Mouse (Mus musculus) erythroid progenitor cell, adult 5-6 weeks (primary cell): ENCODE data around the gene Mrpl22. TPM values are rescaled to one million over a fixed set of nuclear protein-coding genes. Genes with fewer than 3 reads are reported as not detected.
"Not testable (repeated sequence)": the region's sequence is repeated elsewhere in the genome, so short reads cannot be mapped to it uniquely, and the experiment has no call there.

Source experiments
- ATAC-seq: replicated peaks from 2 replicates; pipeline ENCODE4 v1.8.0; 2016; ENCODE audit warnings: moderate number of reproducible peaks, mild to moderate bottlenecking, moderate TSS enrichment, inconsistent platforms; ENCODE audit not compliant: poor library complexity, low FRiP score, severe bottlenecking
- total RNA-seq, 2 experiments: library from RNA; stranded (forward) in 1 of 2; stranded (reverse) in 1 of 2; fragments of 150-400 nt in 1 of 2; fragments of 186-747, 209-891 nt in 1 of 2; gene quantifications; 2 replicates each; pipeline versions ENCODE4 v1.2.3 to v1.2.4; 2015 to 2017; ENCODE audit warnings: low replicate concordance in 2 of 2

The Mrpl22 gene
- total RNA-seq, 2 experiments from 2014 or later, result 10.7 to 12.6 TPM

DNA sequence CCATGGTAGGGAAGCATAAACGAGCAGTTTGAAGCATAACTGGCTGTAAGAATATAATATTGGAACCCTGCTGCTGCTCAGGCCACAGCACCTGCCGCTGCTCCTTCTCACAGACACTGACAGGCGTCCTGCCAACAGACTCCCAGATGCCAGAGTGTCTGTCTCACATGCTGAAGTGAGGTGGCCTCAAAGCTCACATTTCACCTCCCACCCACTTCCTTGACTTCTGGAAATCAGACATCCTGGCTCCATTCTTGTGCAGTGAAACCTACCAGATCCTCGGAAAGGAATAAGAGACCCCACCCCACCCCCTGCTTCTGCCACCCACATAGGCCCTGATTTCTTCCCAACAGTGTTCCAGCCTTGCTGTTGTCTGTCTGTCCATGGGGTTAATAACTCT, 52.3 kb downstream of the Mrpl22 start:
- ATAC-seq, result no peak

DNA sequence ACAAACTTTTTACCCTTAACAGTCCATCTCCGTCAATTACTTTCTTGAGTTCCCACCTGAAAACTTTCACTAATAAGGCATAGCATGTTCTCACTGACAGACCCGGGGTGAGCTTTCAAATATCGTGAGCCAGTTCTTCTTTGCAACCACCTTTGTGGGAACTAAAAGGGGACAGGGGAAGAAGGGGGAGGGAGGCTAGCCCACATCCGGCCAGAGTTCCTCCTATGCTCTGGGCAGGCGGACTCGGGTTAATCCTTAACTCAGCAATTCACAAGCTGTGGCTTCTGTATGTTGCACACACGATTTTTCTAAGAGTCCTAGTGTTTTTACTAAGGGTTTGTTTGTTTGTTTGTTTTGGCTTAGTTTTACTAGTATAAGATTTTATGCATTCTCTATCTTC, 52.9 kb downstream of the Mrpl22 start:
- no peak for ATAC-seq

DNA sequence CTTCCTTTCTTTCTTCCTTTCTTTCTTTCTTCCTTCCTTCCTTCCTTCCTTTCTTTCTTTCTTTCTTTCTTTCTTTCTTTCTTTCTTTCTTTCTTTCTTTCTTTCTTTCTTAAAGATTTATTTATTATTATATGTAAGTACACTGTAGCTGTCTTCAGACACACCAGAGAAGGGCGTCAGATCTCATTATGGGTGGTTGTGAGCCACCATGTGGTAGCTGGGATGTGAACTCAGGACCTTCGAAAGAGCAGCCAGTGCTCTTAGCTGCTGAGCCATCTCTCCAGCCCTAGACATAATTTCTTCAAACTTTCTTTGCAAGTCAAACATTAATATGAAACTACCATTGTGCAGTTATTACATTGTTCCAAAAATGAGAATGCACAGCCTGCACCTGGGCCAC, 53.4 kb downstream of the Mrpl22 start:
- ATAC-seq, result not testable (repeated sequence)

DNA sequence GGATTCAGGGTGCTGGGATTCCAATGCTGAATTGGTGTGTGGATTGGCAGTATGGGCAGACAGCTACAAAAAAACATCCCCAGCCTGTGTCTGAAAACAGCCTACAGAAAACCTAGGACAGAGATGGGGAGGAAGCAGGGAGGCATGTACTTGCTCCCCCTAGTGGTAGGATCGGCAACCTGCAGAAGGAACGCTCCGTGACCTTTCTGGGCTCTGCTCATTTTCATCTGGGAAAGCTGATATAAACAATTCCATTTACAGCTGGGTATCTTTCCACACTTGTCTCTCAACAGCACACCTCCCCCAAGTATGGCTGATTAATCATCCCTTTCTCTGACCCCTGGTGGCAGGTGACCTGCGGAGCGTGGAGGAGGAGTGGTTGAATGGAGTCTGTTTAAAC, 54.2 kb downstream of the Mrpl22 start:
- ATAC-seq, result peak; percentile 90

DNA sequence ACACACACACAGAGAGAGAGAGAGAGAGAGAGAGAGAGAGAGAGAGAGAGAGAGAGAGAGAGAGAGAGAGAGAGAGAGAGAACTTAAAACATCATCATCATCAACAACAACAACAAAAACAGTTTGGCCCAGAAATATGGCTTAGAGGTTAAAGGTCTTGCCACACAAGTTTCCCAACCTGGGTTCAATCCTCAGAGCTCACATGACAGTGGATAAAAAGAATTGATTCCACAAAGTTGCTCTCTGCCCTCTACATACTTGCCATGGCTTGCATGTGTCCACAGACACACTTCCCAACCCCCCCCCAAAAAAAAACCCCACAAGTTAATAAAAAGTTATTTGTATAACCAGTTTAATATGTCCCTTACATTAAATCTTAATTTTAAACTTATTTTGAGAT, 55.0 kb downstream of the Mrpl22 start:
- no peak for ATAC-seq

DNA sequence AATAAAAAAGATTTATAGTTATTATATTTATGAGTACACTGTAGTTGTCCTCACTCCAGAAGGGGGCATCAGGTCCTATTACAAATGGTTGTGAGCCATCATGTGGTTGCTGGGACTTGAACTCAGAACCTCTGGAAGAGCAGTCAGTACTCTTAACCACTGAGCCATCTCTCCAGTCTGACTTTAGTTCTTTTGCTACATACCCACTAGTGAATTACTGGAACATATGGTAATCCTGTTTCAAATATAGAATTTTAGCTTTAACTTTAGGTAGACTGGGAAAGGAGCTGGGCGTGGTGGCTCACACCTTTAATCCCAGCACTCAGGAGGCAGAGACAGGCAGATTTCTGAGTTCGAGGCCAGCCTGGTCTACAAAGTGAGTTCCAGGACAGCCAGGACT, 56.6 kb downstream of the Mrpl22 start:
- ATAC-seq, result not testable (repeated sequence)

Other genes starting within 250 kb of the Mrpl22 start
- gene Larp1, start 162.6 kb upstream of the Mrpl22 start, total RNA-seq (2015; ENCODE audit: low replicate concordance), result 32.4 and 35.6 TPM in 2 replicates
- gene Larp1, start 162.6 kb upstream of the Mrpl22 start, total RNA-seq (2017; ENCODE audit: low replicate concordance), result 25.1 and 33.9 TPM in 2 replicates
- not detected in 2 replicates for gene Gm12248, start 78.5 kb upstream of the Mrpl22 start, total RNA-seq (2015; ENCODE audit: low replicate concordance)
- gene Gm12248, start 78.5 kb upstream of the Mrpl22 start, total RNA-seq (2017; ENCODE audit: low replicate concordance), result 1.2 TPM in 1 of 2 replicates, not detected in the other
- gene Cnot8, start 67.5 kb upstream of the Mrpl22 start, total RNA-seq (2015; ENCODE audit: low replicate concordance), result 19.5 and 43.6 TPM in 2 replicates
- gene Cnot8, start 67.5 kb upstream of the Mrpl22 start, total RNA-seq (2017; ENCODE audit: low replicate concordance), result 22.5 and 29.1 TPM in 2 replicates
- gene Gemin5, start 3.1 kb upstream of the Mrpl22 start, total RNA-seq (2015; ENCODE audit: low replicate concordance), result 2.9 and 5.0 TPM in 2 replicates
- 4.3 and 6.5 TPM in 2 replicates for gene Gemin5, start 3.1 kb upstream of the Mrpl22 start, total RNA-seq (2017; ENCODE audit: low replicate concordance)
- 16.8 and 27.4 TPM in 2 replicates for gene Igtp, start 27.9 kb downstream of the Mrpl22 start, total RNA-seq (2015; ENCODE audit: low replicate concordance)
- gene Igtp, start 27.9 kb downstream of the Mrpl22 start, total RNA-seq (2017; ENCODE audit: low replicate concordance), result 17.1 and 20.9 TPM in 2 replicates
- gene Irgm2, start 28.0 kb downstream of the Mrpl22 start, total RNA-seq (2015; ENCODE audit: low replicate concordance), result 6.5 and 12.6 TPM in 2 replicates
- gene Irgm2, start 28.0 kb downstream of the Mrpl22 start, total RNA-seq (2017; ENCODE audit: low replicate concordance), result 5.9 and 6.8 TPM in 2 replicates
- gene 4930438A08Rik, start 103.1 kb downstream of the Mrpl22 start, total RNA-seq (2015; ENCODE audit: low replicate concordance), result 4.3 and 10.9 TPM in 2 replicates
- gene 4930438A08Rik, start 103.1 kb downstream of the Mrpl22 start, total RNA-seq (2017; ENCODE audit: low replicate concordance), result 2.7 and 9.5 TPM in 2 replicates
- 4.6 and 17.7 TPM in 2 replicates for gene Zfp692, start 135.4 kb downstream of the Mrpl22 start, total RNA-seq (2015; ENCODE audit: low replicate concordance)
- 17.1 and 19.1 TPM in 2 replicates for gene Zfp692, start 135.4 kb downstream of the Mrpl22 start, total RNA-seq (2017; ENCODE audit: low replicate concordance)
- gene Zfp672, start 158.7 kb downstream of the Mrpl22 start, total RNA-seq (2015; ENCODE audit: low replicate concordance), result 75.3 and 80.5 TPM in 2 replicates
- 27.6 and 39.9 TPM in 2 replicates for gene Zfp672, start 158.7 kb downstream of the Mrpl22 start, total RNA-seq (2017; ENCODE audit: low replicate concordance)
- gene Sh3bp5l, start 159.1 kb downstream of the Mrpl22 start, total RNA-seq (2015; ENCODE audit: low replicate concordance), result 10.5 and 13.3 TPM in 2 replicates
- gene Sh3bp5l, start 159.1 kb downstream of the Mrpl22 start, total RNA-seq (2017; ENCODE audit: low replicate concordance), result 19.8 and 118 TPM in 2 replicates
- gene Lypd8, start 207.4 kb downstream of the Mrpl22 start, total RNA-seq (2015; ENCODE audit: low replicate concordance), result not detected in 2 replicates
- gene Lypd8, start 207.4 kb downstream of the Mrpl22 start, total RNA-seq (2017; ENCODE audit: low replicate concordance), result not detected in 2 replicates
- not detected in 2 replicates for gene 1810065E05Rik, start 249.4 kb downstream of the Mrpl22 start, total RNA-seq (2015; ENCODE audit: low replicate concordance)
- not detected in 2 replicates for gene 1810065E05Rik, start 249.4 kb downstream of the Mrpl22 start, total RNA-seq (2017; ENCODE audit: low replicate concordance)